Mouse (Mus musculus): ENCODE results near the gene Gnpat. TPM values are rescaled to one million over a fixed set of nuclear protein-coding genes. Genes with fewer than 3 reads are reported as not detected.

The Gnpat gene
- polyA plus RNA-seq, 1 experiment from 2014 or later: 129 TPM

GRCm38 (mm10) chr8:124827387-124827786 lies 35.4 kb upstream of the Gnpat start:
- ATAC-seq (replicated peaks; ENCODE audit: extremely low read depth, insufficient read depth, low FRiP score): no peak; the same call in 1 of the 2 replicates
- no peaks in the 10 kb centered on the region for H3K27me3 ChIP-seq (ENCODE audit: control insufficient read depth, insufficient read depth, low read length)
- H3K9me3 ChIP-seq (replicated peaks; ENCODE audit: control insufficient read depth, low read length): no peaks in the 10 kb centered on the region; the same call in 1 of the 2 replicates

GRCm38 (mm10) chr8:124828561-124829240 lies 34.1 kb upstream of the Gnpat start:
- Histone ChIP-seq H3K4me3 (ENCODE audit: low read length) (no peak overlapping the region), H3K9ac (ENCODE audit: low read length) (no peak overlapping the region), H3K4me2 (ENCODE audit: low read depth, low read length) (no peak overlapping the region), H3K36me3 (ENCODE audit: control insufficient read depth, insufficient read depth) (no peaks in the 10 kb centered on the region), H3K4me1 (ENCODE audit: control insufficient read depth, insufficient read depth, low read length) (peaks cover 14% of the 10 kb centered on the region), H3K27me3 (ENCODE audit: control insufficient read depth, insufficient read depth, low read length) (no peaks in the 10 kb centered on the region), H3K27ac (ENCODE audit: low read length) (no peak overlapping the region), H3K9me3 (replicated peaks; ENCODE audit: control insufficient read depth, low read length) (no peaks in the 10 kb centered on the region; the same call in 1 of the 2 replicates)
- 81% methylated on average over 24 of the region's 24 CpGs for WGBS
- ATAC-seq (replicated peaks; ENCODE audit: extremely low read depth, insufficient read depth, low FRiP score): no peak

More at GRCm38 (mm10) chr8:124827387-124827786, 35.4 kb upstream of the Gnpat start:
- Histone ChIP-seq H3K9ac (ENCODE audit: low read length) (no peak overlapping the region), H3K4me3 (ENCODE audit: low read length) (no peak overlapping the region), H3K4me1 (ENCODE audit: control insufficient read depth, insufficient read depth, low read length) (peaks cover 6% of the 10 kb centered on the region; the same call in 1 of the 2 replicates), H3K27ac (ENCODE audit: low read length) (no peak overlapping the region), H3K4me2 (ENCODE audit: low read depth, low read length) (no peak overlapping the region), H3K36me3 (ENCODE audit: control insufficient read depth, insufficient read depth) (no peaks in the 10 kb centered on the region)
- WGBS: 2% methylated on average over 5 of the region's 5 CpGs

GRCm38 (mm10) chr8:124830050-124830449 lies 32.8 kb upstream of the Gnpat start:
- 70% methylated on average over 13 of the region's 13 CpGs for WGBS
- H3K27ac ChIP-seq (ENCODE audit: low read length): no peak overlapping the region
- ATAC-seq (replicated peaks; ENCODE audit: extremely low read depth, insufficient read depth, low FRiP score): no peak
- no peak overlapping the region for H3K4me3 ChIP-seq (ENCODE audit: low read length)
- H3K9ac ChIP-seq (ENCODE audit: low read length): no peak overlapping the region
- H3K4me1 ChIP-seq (ENCODE audit: control insufficient read depth, insufficient read depth, low read length): peaks cover 18% of the 10 kb centered on the region
- H3K27me3 ChIP-seq (ENCODE audit: control insufficient read depth, insufficient read depth, low read length): no peaks in the 10 kb centered on the region
- no peak overlapping the region for H3K4me2 ChIP-seq (ENCODE audit: low read depth, low read length)
- H3K36me3 ChIP-seq (ENCODE audit: control insufficient read depth, insufficient read depth): no peaks in the 10 kb centered on the region
- no peaks in the 10 kb centered on the region for H3K9me3 ChIP-seq (replicated peaks; ENCODE audit: control insufficient read depth, low read length)

- Histone ChIP-seq H3K27me3 (ENCODE audit: control insufficient read depth, insufficient read depth, low read length) (no peaks in the 10 kb centered on the region), H3K4me2 (ENCODE audit: low read depth, low read length) (no peak overlapping the region), H3K9me3 (replicated peaks; ENCODE audit: control insufficient read depth, low read length) (no peaks in the 10 kb centered on the region), H3K4me1 (ENCODE audit: control insufficient read depth, insufficient read depth, low read length) (peaks cover 18% of the 10 kb centered on the region), H3K4me3 (ENCODE audit: low read length) (no peak overlapping the region), H3K27ac (ENCODE audit: low read length) (no peak overlapping the region), H3K36me3 (ENCODE audit: control insufficient read depth, insufficient read depth) (no peaks in the 10 kb centered on the region), H3K9ac (ENCODE audit: low read length) (no peak overlapping the region)
- 84% methylated on average over 6 of the region's 6 CpGs for WGBS
- no peak for ATAC-seq (replicated peaks; ENCODE audit: extremely low read depth, insufficient read depth, low FRiP score)
Measured at GRCm38 (mm10) chr8:124831531-124831930, 31.3 kb upstream of the Gnpat start.

- no peak overlapping the region for H3K4me3 ChIP-seq (ENCODE audit: low read length)
- H3K4me1 ChIP-seq (ENCODE audit: control insufficient read depth, insufficient read depth, low read length): peaks cover 18% of the 10 kb centered on the region
- ATAC-seq (replicated peaks; ENCODE audit: extremely low read depth, insufficient read depth, low FRiP score): no peak
- H3K27me3 ChIP-seq (ENCODE audit: control insufficient read depth, insufficient read depth, low read length): no peaks in the 10 kb centered on the region
- H3K9ac ChIP-seq (ENCODE audit: low read length): no peak overlapping the region
- H3K4me2 ChIP-seq (ENCODE audit: low read depth, low read length): no peak overlapping the region
- 69% methylated on average over 6 of the region's 6 CpGs for WGBS
- H3K27ac ChIP-seq (ENCODE audit: low read length): no peak overlapping the region
- H3K36me3 ChIP-seq (ENCODE audit: control insufficient read depth, insufficient read depth): no peaks in the 10 kb centered on the region
- no peaks in the 10 kb centered on the region for H3K9me3 ChIP-seq (replicated peaks; ENCODE audit: control insufficient read depth, low read length)
Measured at GRCm38 (mm10) chr8:124831941-124832340, 30.9 kb upstream of the Gnpat start.

GRCm38 (mm10) chr8:124833430-124834205 lies 29.2 kb upstream of the Gnpat start:
- H3K36me3 ChIP-seq (ENCODE audit: control insufficient read depth, insufficient read depth): peaks cover 8% of the 10 kb centered on the region
- H3K4me3 ChIP-seq (ENCODE audit: low read length): peak overlapping the region; percentile 11; the same call in 1 of the 2 replicates
- 0 out of 2 replicates have a peak overlapping the region, but pooled peaks have one; percentile 26 for H3K9ac ChIP-seq (ENCODE audit: low read length)
- peak overlapping the region; percentile 84 for H3K27ac ChIP-seq (ENCODE audit: low read length)
- H3K27me3 ChIP-seq (ENCODE audit: control insufficient read depth, insufficient read depth, low read length): no peaks in the 10 kb centered on the region
- peak; percentile 83 for ATAC-seq (replicated peaks; ENCODE audit: extremely low read depth, insufficient read depth, low FRiP score)
- peaks cover 12% of the 10 kb centered on the region for H3K4me1 ChIP-seq (ENCODE audit: control insufficient read depth, insufficient read depth, low read length)
- H3K9me3 ChIP-seq (replicated peaks; ENCODE audit: control insufficient read depth, low read length): no peaks in the 10 kb centered on the region
- H3K4me2 ChIP-seq (ENCODE audit: low read depth, low read length): peak overlapping the region; percentile 33; the same call in 1 of the 2 replicates
- WGBS: 18% methylated on average over 15 of the region's 15 CpGs

- no peak overlapping the region for H3K4me2 ChIP-seq (ENCODE audit: low read depth, low read length)
- H3K4me1 ChIP-seq (ENCODE audit: control insufficient read depth, insufficient read depth, low read length): peaks cover 12% of the 10 kb centered on the region
- no peak overlapping the region for H3K4me3 ChIP-seq (ENCODE audit: low read length)
- H3K9me3 ChIP-seq (replicated peaks; ENCODE audit: control insufficient read depth, low read length): no peaks in the 10 kb centered on the region
- H3K9ac ChIP-seq (ENCODE audit: low read length): no peak overlapping the region
- no peak overlapping the region for H3K27ac ChIP-seq (ENCODE audit: low read length)
- H3K27me3 ChIP-seq (ENCODE audit: control insufficient read depth, insufficient read depth, low read length): no peaks in the 10 kb centered on the region
- no peak for ATAC-seq (replicated peaks; ENCODE audit: extremely low read depth, insufficient read depth, low FRiP score)
- peaks cover 29% of the 10 kb centered on the region for H3K36me3 ChIP-seq (ENCODE audit: control insufficient read depth, insufficient read depth)
Measured at GRCm38 (mm10) chr8:124835848-124836247, 27.0 kb upstream of the Gnpat start.

GRCm38 (mm10) chr8:124836273-124836672 lies 26.6 kb upstream of the Gnpat start:
- H3K9me3 ChIP-seq (replicated peaks; ENCODE audit: control insufficient read depth, low read length): no peaks in the 10 kb centered on the region
- WGBS: 81% methylated on average over 7 of the region's 7 CpGs
- no peak overlapping the region for H3K27ac ChIP-seq (ENCODE audit: low read length)
- H3K36me3 ChIP-seq (ENCODE audit: control insufficient read depth, insufficient read depth): peaks cover 33% of the 10 kb centered on the region
- H3K4me1 ChIP-seq (ENCODE audit: control insufficient read depth, insufficient read depth, low read length): peaks cover 12% of the 10 kb centered on the region
- no peak overlapping the region for H3K9ac ChIP-seq (ENCODE audit: low read length)
- H3K27me3 ChIP-seq (ENCODE audit: control insufficient read depth, insufficient read depth, low read length): no peaks in the 10 kb centered on the region
- ATAC-seq (replicated peaks; ENCODE audit: extremely low read depth, insufficient read depth, low FRiP score): no peak
- no peak overlapping the region for H3K4me2 ChIP-seq (ENCODE audit: low read depth, low read length)
- H3K4me3 ChIP-seq (ENCODE audit: low read length): no peak overlapping the region

- no peak overlapping the region for H3K9ac ChIP-seq (ENCODE audit: low read length)
- no peak overlapping the region for H3K27ac ChIP-seq (ENCODE audit: low read length)
- peaks cover 12% of the 10 kb centered on the region for H3K4me1 ChIP-seq (ENCODE audit: control insufficient read depth, insufficient read depth, low read length)
- H3K4me3 ChIP-seq (ENCODE audit: low read length): no peak overlapping the region
- H3K4me2 ChIP-seq (ENCODE audit: low read depth, low read length): no peak overlapping the region
- no peak for ATAC-seq (replicated peaks; ENCODE audit: extremely low read depth, insufficient read depth, low FRiP score)
- H3K36me3 ChIP-seq (ENCODE audit: control insufficient read depth, insufficient read depth): peaks cover 37% of the 10 kb centered on the region
- 77% methylated on average over 2 of the region's 2 CpGs for WGBS
- H3K27me3 ChIP-seq (ENCODE audit: control insufficient read depth, insufficient read depth, low read length): no peaks in the 10 kb centered on the region
- no peaks in the 10 kb centered on the region for H3K9me3 ChIP-seq (replicated peaks; ENCODE audit: control insufficient read depth, low read length)
Measured at GRCm38 (mm10) chr8:124836907-124837306, 25.9 kb upstream of the Gnpat start.
